Mouse (Mus musculus) hematopoietic stem cell, adult 5-6 weeks (primary cell): ENCODE data around the gene Pgm5. TPM values are rescaled to one million over a fixed set of nuclear protein-coding genes. Genes with fewer than 3 reads are reported as not detected.

ENCODE experiments used
- ATAC-seq, 2 experiments: fragments of 125-278 bp in 1 of 2; replicated peaks in 1 of 2; 2 replicates each; pipeline ENCODE4 v1.8.0; 2016 to 2017; ENCODE audit warnings: inconsistent platforms in 2 of 2, mild to moderate bottlenecking in 2 of 2, moderate number of reproducible peaks in 2 of 2, low read depth in 1 of 2, moderate TSS enrichment in 1 of 2; ENCODE audit not compliant: low FRiP score in 2 of 2, poor library complexity in 2 of 2, severe bottlenecking in 2 of 2, insufficient read depth in 1 of 2, low TSS enrichment in 1 of 2
- total RNA-seq: library from RNA; stranded (forward); fragments of 172-1452, 232-1000 nt; gene quantifications from 2 replicates; pipeline ENCODE4 v1.2.3, GENCODE M21; 2017

The Pgm5 gene
- total RNA-seq, 1 experiment from 2014 or later = not detected

DNA sequence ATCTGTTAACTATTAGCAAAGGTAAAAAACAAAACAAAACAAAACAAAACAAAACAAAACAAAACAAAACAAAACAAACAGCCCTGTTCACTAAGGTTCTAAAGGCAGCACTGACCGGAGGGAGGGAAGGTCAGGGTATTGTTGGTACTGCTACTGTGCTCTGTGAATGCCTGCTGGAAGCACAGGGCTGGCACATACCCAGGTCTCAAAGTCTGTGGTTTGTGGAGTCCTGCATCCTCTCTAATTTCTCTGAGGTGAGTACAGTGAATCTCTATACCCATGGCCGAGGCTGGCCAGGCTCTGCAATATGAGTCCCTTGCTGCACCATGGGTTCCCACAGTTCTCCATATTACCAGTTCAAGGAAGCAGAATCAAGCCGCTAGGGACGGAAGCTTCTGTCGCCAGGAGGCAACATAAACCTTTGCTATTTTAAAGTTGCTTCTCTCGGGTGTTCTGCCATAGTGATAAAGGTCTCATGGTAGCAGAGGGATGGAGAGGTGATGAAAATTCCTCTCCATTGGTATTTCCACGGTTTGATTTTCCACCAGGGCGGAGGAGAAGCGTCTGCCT, 208.3 kb downstream of the Pgm5 start:
- ATAC-seq = no peak

DNA sequence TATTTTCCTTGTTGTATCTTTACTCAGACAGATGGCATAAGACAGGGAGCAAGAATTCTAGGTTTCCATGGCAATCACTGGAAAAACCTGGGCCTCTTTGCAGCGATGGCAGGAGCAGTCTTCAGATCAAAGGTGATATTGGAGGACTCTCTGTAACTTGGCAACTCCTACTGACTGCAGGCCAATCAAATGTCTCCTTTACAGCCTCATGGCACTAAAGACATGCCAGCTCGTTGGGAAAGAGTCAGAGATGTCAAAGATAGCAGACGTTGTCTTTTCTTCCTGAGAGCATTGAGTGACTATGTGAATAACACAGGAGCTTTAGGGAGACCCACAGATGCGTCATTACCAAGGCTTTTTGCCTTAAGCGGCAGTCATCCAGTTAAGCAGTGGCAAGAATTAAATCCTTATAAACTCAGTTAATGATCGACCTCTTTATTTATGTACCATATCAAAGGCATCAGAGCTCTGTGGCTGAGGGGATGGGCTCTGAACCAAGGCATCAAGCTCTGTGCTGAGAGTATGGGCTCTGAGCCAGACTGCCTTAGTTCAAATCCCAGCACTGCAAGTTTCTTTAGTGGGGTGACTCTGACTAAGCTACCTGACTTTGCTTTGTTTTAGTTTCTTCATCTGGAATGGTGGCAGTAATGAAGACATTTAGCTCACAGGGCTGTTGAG, 209.2 kb downstream of the Pgm5 start:
- ATAC-seq = no peak

DNA sequence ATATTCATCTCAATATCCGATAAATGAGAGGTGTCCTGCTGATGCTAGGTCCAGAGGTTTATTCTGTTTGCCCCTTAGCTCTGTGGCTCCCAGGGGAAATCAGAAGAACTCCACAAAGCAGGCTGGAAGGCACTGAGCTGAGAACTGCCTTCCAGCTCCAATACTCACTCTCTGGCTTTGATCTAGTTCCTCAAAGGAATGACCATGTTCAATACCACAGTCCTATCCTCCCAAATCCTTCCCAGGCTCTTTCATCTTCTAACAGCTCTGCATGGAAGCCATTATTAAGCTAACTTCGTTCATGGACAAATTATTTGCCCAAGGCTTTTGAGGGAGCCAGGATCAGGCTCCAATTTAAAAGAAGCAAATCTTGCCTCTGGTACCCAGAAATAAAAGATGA, 210.1 kb downstream of the Pgm5 start:
- no peak for ATAC-seq

DNA sequence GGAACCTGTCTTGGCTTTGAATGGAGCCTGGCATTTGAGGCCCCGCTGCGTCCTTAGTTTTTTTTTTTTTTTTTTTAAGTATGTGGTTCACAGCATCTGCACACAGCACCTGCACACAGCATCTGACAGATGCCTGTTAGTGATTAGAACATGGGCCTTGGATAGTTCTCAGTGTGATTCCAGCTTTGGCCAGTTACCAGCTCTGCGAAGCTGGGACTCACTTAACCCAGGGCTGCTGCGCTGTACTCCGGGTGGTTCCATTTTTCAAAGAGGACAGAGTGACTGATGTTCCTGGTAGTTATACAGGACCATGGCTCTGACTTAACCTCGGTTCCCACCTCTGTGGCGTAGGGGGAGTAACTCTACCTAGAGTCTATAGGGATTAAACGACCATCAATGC, 211.2 kb downstream of the Pgm5 start:
- ATAC-seq = no peak

DNA sequence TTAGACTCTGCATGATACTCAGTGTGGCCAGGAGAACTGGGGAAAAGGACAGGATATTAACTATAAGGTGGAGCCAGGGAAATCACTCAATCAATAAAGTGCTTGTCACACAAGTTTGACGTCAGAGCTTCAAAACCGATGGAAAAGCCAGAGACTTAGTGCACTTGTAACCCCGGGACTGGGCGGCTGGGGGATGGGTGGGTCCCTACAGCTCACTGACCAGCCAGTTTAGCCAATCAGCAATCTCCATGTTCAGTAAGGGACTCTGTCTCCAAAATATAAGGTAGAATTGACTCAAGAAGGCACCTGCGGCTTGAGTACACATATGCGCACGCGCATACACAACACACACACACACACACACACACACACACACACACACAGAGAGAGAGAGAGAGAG, 213.6 kb downstream of the Pgm5 start:
- no peak for ATAC-seq

DNA sequence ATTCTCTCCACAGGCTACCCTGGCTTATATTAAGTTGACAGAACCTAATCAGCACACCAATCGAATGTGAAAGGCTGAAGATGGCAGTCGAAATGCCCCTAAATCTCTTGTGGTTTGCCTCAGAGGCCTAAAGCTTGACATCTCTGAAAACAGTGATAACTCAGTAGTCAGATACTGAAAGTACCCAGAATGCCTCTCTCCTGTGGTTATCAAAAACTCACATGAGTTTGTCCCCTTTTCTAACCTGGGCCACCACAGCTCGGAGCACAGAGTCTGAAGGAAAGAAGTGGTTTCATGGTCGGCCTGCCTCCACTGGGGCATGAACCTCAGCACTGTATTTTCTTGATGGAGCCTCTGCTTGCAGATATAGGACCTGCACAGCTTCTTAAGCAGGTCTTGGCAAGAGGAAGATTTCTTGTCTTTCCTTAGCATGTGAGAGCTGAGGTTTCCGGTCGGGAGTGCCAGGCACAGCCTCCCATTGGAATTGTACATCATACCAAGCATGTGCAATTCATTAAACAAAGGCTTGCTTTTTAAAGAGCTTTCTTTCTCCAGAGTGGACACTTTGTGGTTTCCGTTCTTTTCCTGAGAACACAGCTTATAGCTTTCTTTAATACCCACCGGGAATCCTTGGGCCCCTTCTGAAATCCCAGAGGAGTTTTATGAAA, 215.4 kb downstream of the Pgm5 start:
- peak; percentile 22 to 45; a peak in 2 of 4 replicates for ATAC-seq

DNA sequence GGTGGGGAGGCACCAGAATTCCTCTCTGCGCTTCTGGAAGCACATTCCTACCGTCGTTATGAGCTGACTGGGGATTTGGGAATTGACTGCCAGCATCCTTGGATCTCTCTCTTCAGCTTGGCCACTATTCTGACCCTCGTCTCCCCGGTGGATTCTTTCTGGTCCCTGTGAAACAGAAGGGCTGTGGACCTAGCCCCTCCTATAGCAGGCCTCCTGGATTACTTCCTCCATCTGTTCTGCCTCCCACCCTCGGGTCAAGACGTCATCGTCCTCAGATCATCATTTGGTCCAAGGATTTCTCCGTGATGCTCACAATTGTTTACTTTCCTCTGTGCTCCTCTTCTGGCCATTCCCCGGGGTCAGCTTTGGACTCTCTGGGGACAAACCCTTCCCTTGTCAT, 216.7 kb downstream of the Pgm5 start:
- ATAC-seq = no peak

DNA sequence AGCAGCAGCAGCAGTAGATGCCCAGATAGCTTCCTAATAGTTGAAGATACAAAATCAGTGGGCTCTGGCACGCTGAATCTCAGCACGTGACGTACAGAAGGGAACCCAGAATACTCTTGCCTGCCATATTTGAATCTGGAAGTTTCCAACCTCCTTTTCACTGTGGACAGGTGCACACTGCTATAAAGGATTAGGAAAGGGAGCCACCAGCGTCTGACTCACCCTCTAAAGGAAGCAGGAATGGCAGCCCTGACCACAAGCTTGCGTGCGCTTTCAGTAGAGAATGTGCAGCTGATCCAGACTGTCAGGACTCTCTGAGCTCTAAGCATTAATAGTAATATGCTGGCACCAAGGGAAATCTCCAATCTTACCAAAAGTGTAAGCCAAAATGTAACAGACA, 220.7 kb downstream of the Pgm5 start:
- no peak for ATAC-seq

DNA sequence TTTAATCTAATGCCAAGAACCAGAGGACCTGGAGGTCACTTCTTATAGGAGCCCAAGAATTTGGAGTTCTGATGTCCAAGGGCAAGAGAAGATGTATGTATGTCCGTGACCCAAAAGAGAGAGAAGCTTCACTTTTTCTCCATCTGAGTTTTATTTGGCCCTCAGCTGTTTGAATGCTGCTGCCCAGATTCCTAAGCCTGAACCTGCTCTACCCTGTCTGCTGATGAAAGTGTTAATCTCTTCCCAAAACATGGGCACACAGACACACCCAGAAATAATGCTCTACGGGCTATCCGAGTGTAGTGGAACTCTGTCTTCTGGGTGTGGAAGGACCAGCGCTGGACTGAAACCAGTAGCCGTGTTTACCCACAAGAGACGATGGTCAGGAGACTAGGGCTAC, 223.7 kb downstream of the Pgm5 start:
- ATAC-seq = no peak

DNA sequence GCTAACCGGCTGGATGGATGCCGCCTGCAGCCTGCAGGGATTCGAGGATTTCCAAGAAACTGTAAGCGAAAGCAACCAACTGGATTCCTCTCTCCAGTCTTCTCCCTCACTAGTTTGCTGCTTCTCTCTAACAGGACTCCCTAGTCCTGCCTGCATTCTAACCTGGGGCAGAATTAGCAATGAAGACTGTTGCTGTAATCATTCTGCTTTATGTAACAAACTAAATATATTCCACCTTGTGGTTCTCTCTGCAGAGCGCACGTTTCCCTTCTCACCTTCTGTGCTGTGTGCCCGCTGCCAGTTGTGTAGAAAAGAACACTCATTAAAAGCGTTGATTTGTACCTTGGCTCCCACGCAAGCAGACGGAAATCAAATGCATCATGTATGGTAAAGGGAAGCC, 225.0 kb downstream of the Pgm5 start:
- 0 out of 4 replicates have a peak, but pooled peaks of 1 of the 2 experiments have one; percentile 25 for ATAC-seq

DNA sequence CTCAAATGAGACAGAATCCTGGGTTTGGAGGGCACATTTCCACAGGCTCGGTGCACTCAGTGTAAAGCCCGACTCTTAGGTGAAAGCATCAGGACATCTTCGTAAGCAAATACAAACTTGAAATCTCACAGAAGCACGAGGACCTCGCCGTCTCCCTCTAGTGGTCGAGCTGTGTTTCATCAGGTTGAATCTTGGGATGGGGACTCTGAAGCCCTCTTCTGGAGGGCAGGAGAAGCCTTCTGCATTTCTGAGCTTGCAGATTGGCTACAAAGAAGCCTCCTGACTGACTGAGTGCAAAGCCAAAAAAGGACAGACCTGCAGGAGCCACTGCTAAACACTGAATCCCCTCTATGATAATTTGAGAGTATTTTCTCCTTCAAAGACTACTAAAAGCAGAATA, 227.1 kb downstream of the Pgm5 start:
- ATAC-seq = peak; percentile 85 to 89

Other genes starting within 250 kb of the Pgm5 start
- gene Tmem252, start 187.8 kb downstream of the Pgm5 start, total RNA-seq = not detected in 2 replicates
- gene Gm10053, start 13.8 kb upstream of the Pgm5 start, total RNA-seq = 71.2 and 73.0 TPM in 2 replicates
- not detected in 2 replicates for gene Foxd4, start 39.3 kb upstream of the Pgm5 start, total RNA-seq
- gene Cbwd1, start 99.8 kb upstream of the Pgm5 start, total RNA-seq = 23.8 and 39.8 TPM in 2 replicates
- gene Dock8, start 137.7 kb upstream of the Pgm5 start, total RNA-seq = 50.4 and 63.4 TPM in 2 replicates